Mouse (Mus musculus) kidney, adult 18-20 months (tissue): ENCODE measurements around the gene U2af1.

Experiments used
- DNase-seq: peaks from one replicate; pipeline ENCODE4 v3.0.0; 2021

Gene U2af1

DNA sequence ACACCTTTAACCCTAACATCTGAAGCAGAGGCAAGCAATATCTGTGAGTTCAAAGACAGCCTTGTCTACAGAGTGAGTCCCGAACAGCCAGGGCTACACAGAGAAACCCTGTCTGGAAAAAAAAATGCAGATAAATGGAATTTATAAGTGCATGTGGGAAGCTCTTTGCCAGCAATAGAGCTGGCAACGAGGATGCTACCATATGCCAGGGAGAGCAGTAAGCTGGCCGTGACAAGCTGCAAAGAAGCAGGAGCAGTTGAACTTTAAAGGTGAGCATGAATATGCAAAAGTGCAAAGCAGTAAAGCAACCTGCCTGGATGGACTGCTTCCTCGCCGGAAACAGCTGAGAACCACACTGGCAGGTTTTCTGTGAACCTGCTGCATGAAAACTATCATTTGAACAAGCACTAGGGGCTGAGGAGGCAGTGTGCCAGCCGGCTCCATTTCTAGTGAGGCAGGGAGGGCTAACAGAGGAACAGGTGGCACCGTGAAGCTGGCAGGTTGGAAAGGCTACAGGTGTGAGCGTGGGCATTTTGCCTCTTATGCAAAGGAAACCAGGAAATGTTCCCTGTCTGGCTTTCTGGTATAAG is 2.1 kb upstream of the U2af1 start:
- DNase-seq, result peak; percentile 38

DNA sequence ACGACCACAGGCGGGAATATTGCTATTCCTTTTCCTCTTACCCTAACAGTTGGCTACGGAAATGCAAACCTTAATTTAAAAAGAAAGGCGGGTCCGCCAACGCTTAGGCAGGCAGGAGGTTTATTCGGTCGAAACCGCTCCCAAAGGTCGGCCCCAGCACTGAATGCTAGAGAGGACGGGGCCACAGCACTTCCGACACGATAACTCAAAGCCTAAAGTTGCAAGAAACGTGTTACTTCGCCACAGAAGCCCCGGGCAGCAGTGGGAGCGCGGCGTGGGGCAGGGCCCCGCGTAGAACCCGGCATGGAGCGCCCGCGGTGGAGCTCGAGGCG is 590 bp downstream of the U2af1 start:
- no peak for DNase-seq

DNA sequence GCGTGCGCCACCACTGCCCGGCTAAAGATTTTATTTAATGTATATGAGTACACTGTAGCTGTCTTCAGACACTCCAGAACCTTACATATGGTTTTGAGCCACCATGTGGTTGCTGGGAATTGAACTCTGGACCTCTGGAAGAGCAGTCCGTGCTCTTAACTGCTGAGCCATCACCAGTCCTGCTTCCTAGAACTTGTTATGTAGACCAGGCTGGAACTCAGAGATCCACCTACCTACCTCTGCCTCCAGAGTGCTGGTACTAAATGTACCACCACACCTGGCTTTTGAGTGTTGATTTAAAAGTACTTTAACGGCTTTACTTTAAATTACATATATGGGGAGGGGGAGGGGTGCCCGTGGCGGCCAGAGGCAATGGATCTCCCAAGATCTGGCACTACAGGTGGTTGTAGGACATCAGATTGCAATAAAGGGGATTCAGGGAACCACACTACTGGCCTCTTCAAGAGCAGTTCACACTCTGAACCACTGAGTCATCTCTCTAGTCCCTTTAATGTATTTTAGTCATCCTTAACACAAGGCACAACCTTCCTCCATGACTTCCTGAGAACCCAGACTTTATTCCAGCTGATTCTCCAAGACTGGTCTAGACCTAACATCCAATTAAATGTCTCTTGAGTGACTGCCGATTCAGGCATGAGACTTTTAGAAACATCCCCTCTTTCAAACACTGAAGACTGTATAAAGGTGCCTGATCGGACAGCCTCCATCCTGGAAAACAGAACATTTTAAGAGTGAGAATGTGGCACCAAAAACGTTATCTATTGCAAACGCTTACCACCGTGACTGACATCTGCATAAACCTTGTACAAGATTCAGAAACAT is 1.3 kb downstream of the U2af1 start:
- DNase-seq, result no peak

DNA sequence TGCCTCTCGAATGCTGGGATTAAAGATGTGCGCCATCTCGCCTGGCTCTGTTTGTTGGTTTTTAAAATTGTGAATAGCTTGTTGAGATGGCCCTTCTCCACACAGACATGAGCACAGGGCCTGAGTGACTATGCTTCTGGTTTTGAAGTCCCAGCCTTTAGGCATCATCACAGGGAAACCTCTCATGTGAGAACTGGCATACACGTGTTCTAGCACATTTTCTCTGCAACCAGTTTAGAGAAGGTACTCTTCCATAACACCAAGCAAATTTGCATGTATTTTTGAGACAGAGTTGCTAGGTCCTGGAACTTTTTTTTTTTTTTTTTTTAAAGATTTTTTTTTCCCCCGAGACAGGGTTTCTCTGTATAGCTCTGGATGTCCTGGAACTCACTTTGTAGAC is 2.0 kb downstream of the U2af1 start:
- DNase-seq, result no peak

DNA sequence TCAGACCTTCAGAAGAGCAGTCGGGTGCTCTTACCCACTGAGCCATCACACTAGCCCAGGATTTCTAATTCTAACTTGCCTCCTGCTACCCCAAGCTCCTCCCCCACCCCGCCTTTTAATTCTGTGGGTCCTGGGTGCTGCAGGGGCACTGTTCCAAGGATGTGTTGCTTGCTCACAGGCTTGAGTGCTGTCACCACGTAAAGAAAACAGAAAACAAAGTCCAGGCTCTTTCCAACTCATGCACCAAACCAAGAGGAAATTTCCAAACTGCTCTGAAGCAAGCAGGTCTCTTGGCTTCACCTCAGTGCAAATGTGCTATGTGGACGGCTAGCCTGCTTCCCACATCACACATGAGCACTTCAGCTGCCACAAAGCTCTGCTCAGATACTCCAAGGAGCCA is 3.3 kb downstream of the U2af1 start:
- DNase-seq, result peak; percentile 27

DNA sequence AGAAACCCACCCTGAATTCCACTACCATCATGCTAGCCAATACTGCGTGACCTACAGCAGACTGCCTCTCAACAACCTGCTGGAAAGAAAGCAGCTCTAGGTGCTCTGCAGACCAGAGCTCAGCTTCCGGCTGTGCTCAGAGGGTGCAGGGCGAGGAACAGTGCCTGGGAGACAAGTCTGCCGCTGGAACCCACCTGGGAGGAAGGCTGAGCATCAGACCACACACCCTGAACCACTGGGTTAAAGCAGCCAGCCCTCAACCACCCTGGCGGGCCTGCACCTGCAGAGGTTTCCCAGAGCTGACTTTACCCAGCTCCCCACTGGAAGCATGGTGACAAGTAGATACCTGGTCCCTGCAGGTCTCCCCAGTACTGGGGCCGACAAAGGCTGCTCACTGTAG is 5.4 kb downstream of the U2af1 start:
- DNase-seq, result no peak

DNA sequence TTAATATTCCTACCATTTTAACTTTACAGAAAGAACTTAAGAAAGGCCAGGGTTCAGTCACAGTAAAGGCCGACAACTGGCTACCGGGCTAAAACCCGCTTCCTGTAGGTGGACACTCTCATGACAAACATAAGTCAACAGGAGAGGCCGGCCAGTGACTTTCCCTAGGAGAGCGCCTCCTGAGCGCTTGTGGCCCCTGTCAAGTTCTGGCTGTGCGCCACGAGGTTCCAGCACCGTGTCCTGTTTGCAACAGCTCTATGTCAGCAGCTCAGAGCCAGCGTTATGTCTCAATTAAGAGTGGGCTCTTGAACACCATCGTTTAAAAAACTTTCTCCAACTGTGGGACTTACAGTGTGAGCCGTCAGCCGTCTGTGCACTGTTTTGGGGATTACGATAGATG is 6.5 kb downstream of the U2af1 start:
- DNase-seq, result no peak

DNA sequence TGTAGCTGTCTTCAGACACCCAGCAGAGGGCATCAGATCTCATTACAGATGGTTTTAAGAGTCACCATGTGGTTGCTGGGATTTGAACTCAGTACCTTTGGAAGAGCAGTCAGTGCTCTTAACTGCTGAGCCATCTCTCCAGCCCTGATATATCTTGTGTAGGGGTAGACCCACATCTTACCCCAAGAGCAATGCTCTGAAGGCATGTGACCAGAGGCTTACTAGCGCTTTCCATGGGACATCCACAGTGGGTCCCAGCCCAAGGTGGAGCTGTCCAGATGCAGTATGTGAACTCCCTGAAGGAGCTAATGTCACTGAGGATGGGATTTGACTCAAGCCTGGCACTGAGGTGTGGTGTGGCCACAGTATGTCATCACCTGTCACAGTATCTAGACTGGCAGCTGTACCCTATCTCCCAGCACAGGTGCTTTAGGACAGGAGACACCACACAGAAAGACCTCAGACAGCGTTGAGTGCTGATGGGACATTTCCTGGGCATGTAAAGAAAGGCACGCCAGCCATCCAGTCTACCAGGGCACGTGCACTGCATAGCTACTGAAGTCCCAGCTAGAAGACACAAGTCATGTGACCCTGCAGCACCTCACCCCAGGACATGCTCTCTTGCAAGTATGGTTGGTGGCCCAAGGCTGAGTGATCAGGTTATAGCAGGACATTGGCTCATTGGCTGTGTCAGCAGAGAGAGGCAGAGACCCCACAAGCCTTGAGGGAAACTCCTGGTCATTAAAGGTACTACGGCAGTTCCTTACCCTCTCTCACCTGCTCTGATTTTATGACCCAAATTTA is 12.3 kb downstream of the U2af1 start:
- DNase-seq, result no peak

DNA sequence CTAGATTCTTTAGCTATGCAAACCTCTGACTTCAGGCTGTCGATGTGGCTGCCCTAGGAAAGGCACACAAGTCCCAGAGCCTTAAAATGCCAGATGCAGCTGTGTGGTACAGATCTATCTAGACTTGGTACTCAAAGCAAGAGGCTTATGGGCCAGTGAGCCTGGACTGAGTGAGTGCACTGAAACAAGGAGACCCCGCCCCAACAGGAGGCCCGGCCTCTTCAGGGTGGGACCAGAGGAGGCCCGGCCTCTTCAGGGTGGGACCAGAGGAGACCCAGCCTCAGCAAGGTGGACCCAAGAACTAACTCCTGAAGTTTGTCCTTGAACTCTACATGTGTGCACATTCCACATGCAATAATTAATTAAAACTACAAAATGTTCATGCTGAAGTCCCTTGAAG is 15.8 kb downstream of the U2af1 start:
- DNase-seq, result no peak

DNA sequence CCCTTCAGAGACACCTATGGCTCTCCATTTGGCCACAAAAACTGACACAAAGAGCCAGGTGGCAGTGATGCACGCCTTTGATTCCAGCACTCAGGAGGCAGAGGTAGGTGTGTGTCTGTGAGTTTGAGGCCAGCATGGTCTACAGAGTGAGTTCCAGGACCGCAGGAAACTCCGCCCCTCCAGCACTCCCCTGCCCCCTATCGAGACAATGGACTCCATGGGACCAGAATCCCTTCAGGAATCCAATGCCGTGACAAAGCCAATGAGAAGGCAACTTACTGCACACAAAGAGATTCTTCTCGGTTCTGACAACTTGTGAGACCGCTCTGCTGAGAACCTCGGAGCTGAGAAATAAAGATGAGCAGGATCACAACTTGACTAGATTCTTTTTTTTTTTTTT is 16.4 kb downstream of the U2af1 start:
- DNase-seq, result no peak

DNA sequence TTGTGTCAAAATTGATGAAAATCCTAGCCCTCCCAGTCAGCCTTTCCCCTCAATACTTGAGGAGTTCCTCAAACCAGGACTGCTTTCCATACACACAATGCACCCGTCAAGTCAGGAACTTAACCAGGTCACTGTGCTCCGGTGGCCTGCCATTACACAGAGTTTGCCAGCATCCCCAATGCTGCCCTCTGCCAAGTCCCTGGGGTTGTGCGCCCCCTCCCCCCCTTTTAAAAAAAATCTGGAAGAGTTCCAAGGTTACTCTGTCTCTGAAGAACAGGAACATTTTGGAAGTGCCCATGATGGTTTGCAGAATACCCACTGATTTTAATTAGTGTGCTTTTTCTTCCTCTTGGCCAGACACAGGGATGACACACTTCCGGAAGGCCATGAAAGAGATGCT is 19.0 kb downstream of the U2af1 start:
- DNase-seq, result no peak

DNA sequence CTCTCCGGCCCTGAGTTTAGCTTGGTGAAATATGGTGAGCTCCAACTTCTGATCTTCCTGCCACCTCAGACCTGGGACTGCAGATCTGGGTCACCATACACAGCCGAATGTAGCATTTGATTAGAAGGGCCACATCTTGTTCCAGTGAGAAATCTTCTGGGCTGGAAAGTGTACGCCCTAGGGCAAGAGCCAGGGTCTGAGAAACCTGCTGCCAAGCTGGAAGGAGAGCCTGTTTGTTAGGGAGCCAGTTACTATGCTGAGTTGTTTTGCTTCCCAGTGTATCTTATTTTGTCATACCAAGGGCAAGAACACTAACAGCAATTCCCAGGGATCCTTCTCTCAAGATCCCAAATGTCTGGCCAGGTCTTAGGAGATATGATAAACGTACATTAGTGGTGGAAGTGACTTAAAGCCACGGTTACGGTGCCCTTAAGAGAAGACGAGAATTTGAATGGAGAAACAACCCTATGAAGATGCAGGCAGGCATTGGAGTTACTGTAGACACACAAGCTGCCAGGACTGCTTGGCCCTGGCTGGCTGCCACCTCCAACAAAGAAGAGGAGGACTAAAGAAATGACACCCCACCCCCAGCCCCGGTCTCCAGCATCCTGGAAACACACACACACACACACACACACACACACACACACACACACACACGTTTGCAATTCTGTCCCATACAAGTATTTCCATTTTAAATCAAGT is 20.7 kb downstream of the U2af1 start:
- DNase-seq, result peak; percentile 31

DNA sequence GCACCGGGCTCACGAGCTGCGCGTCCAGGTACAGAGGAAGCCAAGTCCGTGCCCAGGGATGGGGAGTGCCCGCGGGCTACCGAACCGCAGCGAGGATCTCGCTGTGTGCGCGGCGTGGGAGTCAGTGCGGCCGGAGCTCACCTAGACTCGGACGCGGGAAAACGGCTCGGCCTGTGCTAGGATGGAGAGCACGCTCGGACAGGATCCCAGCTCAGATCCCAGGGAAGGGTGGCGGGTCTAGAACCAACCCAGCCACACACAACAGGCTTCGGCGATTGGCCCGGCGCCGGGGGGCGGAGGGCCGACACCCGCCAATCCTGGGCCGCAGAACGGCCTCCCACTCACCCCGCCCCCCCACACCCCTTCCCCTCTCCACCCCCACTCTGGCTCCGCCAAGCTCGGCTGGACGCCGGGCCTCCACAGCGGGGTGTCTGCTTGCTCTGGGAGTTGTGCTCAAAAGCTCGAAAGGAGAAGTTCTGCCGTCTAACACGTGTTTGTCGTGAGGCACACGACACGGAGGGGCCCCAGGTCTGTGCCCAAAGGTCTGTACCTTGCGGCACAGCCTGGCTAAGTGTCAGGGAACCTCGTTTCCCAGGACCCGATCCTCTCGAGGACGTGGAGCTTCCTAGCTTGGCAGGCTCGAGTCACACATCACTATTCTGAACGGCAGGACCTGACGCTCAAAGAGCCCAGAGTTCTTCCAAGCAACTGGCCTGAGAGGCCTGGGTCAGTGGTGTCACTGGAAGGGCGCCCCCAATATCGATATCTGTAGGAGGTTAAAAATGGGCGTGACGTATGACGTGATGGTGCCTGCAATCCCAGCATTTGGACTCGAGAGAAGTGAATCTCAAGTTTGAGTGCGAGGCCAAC is 21.5 kb downstream of the U2af1 start, which contains the start of gene Cbs:
Gene Cbs, minus strand, starts transcription at position 297 of the 870 bp plus-strand sequence.
- DNase-seq, result peak; percentile 89

DNA sequence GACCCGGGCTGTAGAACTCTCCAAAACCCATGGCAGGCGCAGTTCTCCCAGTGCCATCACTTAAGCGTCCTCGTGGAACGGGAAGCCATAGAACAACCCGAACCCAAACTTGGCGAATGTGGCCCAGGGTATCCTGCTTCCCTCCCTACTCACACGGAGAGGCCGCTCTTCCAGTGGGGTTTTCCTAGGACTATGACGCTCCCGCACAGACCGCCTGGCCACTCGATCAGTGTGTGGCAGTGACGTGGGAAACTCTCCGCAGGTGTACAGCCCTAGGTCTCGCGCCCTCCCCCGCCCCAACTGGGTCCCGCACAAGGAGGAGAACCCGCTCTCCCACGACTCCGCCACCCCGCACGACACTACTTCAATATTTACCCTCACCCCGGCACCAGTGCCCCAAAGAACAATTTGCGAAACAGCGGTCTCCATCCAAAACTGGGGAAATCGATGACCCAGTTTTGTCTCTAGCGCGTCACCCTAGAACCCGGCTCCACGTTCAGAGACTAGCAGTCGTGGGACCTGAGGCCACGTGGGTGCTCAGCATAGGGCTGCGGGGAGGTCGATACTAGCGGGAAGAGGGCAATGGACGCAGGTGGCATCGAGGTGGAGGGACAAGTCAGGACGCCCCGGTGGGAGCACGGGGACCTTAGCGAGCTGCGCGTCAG is 22.3 kb downstream of the U2af1 start:
- DNase-seq, result no peak

DNA sequence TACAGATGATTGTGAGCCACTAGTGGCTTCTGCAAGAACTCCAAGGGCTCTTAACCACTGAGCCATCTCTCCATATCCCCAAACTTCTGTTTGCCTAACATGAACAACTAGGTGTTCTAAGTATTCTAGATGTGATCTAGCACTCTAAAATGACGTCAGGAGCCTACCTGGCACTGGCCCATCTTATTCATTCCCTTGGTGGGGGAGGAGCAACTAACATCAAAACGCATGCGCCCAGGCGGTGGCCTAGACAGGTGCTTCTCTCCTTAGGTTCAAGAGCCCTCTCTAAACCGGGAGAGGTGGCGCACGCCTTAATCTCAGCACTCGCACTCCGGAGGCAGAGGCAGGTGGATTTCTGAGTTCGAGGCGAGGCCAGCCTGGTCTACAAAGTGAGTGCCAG is 22.9 kb downstream of the U2af1 start:
- peak; percentile 28 for DNase-seq

DNA sequence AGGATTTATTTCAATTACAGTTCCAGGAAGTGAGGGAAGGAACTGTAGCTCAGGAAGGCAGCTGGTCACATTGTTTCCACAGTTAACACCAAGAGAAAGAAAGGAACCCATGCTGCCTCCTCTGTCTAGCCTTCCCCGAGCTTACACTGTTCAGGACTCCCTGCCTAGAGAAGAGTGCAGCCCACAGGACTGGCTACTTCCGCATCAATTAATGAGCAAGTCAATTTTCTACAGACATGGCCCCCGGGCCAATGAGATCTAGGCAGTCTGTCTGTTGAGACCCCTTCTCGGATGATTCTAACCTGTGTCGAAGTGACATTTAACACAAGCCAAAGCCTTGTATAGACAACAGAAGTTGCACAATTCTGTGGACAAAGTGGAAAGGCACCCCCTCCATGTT is 23.8 kb downstream of the U2af1 start:
- DNase-seq, result no peak

DNA sequence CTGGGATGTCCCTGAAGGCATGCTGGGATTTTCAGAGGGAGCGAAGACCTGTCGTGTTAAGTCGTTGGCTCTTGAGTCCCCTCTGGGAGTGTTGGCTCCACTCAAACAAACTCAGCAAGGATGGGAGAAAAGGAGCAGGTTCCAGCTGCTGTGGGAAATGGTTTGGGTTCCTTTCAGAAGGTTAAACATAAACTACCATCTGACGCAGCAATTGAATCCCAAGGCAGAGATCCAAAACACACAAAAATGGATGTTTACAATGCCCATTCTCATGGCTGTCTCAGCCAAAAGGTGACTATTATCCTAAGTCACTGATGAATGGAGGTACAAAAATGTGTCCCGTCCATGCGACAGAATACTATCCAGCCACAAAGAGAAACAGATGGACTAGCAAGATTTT is 25.7 kb downstream of the U2af1 start:
- peak; percentile 38 for DNase-seq

DNA sequence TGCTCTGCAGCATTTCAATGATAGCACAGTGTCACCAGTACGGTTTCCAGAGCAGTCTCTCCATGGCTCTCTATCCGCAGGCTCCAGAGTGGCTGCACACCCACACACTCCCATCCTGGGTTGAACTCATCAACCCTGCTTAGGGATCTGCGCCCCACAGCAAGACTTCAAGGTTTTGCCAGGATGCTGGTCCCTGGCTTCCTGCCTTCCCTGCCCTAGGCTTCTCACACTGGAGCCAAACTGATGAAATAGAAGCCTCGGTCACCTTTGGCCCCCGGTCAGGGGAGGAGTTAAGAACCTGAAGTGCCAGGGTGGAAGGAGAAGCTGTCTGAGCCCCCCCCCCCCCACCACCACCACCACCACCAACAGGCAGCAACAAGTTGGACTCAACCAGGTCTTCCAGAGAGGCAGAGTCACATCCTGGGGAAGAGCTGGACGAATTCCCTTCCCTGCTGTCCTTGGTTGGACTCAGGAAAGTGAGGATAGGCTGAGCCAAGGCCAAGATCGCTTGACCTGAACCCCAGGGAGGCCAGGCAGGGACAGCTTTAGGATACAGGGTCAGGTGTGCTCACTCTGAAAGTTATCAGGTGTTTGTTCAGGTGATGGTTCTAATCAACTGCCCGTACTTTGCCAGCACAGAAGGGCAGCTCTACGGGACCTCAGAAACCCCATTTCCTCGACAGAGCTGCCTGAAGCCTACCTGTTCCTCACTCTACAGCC is 27.5 kb downstream of the U2af1 start:
- DNase-seq, result peak; percentile 35

DNA sequence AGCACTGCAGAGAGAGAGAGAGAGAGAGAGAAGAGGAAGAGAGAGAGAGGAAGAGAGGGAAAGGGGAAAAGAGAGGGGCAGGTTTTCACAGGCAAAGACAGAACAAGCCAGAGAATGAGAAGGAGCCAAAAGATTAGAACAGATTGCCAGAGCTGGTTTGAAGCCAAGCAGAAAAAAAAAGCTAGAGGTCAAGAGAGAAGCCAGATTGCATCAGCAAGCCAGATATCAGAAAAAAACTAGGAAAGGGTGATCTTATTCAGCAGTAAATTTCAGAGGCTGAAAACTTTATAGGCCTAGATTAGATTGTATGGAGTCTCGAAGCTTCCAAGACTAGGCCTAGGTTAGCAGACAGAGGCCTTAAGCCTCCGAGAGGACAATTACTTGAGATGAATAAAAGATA is 30.7 kb downstream of the U2af1 start:
- DNase-seq, result no peak

DNA sequence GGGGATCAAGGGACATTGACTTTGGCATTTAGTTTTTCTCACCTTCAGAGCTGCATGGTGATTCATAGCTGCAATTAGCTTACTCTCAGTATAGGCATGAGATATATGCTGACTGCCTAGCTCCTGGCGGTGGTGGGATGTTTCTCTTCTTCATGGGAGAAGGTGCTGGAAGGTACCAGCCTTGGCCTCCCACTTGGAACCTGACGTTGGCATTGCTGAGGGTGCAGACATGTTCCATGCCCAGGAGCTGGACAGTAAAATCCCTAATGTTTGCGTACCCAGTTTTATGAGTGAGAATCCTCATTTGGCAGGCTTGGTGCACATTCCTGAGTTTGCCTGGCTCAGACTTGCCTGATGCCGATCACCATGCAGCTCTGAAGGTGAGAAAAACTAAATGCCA is 35.6 kb downstream of the U2af1 start:
- DNase-seq, result no peak
